Mouse (Mus musculus) spleen, postnatal 0 days (tissue): ENCODE measurements around the gene Defb21. TPM values are rescaled to one million over a fixed set of nuclear protein-coding genes. Genes with fewer than 3 reads are reported as not detected.

Experiments
- polyA plus RNA-seq: library from polyadenylated mRNA; unstranded; fragments of >200 nt; fragmentation: Nextera tagmentation; extraction: Ambion mirVana; gene quantifications from 2 replicates; pipeline ENCODE4 v1.2.1, GENCODE M21; 2015

The Defb21 gene
- polyA plus RNA-seq = not detected in 2 replicates

DNA sequence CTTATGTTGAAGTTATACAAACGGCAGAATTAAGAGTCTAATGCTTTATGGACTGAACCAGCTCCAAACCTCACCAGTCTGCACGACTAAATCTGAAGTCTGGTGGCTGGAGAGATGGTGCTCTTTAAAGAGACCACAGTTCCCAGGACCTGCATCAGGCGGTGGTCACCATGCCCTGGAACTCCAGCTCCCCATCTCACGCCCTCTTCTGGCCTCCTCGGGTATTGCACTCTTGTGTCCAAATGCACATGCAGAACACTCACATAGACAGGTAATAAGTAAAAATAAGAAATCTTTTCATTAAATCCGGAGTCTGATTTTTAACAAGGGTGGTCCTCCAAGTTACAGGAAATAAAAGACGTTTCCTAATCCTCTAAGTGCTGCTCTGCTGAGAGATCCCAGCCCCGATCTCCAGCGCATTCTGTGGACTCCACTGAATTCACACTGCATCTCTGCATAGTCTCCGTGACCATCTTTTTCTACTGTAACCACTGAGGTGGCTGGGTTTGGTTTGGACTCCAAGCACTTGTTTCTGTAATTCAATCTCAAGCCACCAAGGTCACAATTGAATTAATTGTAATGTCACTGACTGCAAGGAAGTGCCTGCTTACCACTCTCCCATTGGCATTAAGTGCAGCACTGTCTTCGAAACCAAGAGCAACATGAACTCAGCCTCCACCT lies at the start of gene Defb21:
Gene Defb21, plus strand, starts transcription at position 631 of the 681 bp plus-strand sequence.

DNA sequence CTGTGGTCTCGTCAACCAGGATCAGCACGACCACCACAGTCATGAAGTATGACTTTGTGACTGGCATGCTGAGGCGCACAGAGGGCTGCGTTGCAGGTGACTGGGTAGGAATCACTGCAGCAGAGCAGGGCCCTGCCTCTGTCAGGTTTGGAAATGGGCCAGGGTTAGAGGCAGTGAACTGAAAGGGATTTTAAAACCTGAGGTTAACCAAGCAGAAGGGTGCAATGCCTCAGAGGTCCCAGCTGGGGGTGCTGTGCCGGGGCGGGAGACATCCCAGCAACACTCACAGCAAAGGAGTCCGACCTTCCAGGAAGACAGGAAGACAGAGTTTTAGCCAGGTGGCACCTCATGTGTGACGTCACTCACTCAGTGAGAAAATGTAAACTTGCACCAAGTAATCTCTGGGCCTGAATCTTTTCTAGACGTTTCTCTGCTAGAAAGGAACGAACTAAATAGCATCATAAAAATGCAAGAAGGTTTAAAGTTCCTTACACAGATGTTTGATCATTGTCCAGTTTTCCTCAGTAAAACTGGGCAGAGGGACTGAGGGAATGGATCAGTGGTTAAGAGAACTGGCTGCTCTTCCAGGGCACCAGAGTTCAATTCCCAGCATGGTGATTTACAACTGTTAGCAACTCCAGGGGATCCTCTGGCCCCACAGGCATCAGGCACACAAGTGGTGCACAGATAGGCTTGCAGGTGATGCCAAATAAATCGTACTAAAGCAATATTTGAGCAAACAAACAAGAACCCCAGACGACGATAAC lies 32.4 kb upstream of the Defb21 start, which contains the start of gene Defb29:
Gene Defb29, minus strand, starts transcription at position 155 of the 767 bp plus-strand sequence.

GRCm38 (mm10) chr2:152569038-152569437 lies 3.5 kb upstream of the Defb21 start, which contains the start of gene Gm17416:
Gene Gm17416 (plus strand): TSS chr2:152569338.

GRCm38 (mm10) chr2:152580107-152580506 lies 7.6 kb downstream of the Defb21 start, which contains the start of gene Defb19:
Gene Defb19 (minus strand): TSS chr2:152580312.

GRCm38 (mm10) chr2:152599299-152599698 lies 26.8 kb downstream of the Defb21 start, which contains the start of gene Defb45:
Gene Defb45 (minus strand): TSS chr2:152599399.

GRCm38 (mm10) chr2:152604057-152604456 lies 31.5 kb downstream of the Defb21 start, which contains the start of gene Defb36:
Gene Defb36 (plus strand): TSS chr2:152604327.

GRCm38 (mm10) chr2:152622953-152623352 lies 50.4 kb downstream of the Defb21 start, which contains the start of gene Defb25:
Gene Defb25 (minus strand): TSS chr2:152623053.

Other genes starting within 250 kb of the Defb21 start
- gene Rbck1, start 240.1 kb upstream of the Defb21 start, polyA plus RNA-seq = 65.4 and 71.0 TPM in 2 replicates
- 1.2 and 1.8 TPM in 2 replicates for gene Trib3, start 228.7 kb upstream of the Defb21 start, polyA plus RNA-seq
- gene Nrsn2, start 196.1 kb upstream of the Defb21 start, polyA plus RNA-seq = not detected in 2 replicates
- gene Sox12, start 174.7 kb upstream of the Defb21 start, polyA plus RNA-seq = 3.5 and 3.9 TPM in 2 replicates
- 15.6 and 16.3 TPM in 2 replicates for gene Zcchc3, start 157.7 kb upstream of the Defb21 start, polyA plus RNA-seq
- gene 6820408C15Rik, start 157.2 kb upstream of the Defb21 start, polyA plus RNA-seq = 0.59 and 0.61 TPM in 2 replicates
- gene Defb23, start 108.1 kb upstream of the Defb21 start, polyA plus RNA-seq = not detected in 2 replicates
- not detected in 2 replicates for gene Defb20, start 95.7 kb upstream of the Defb21 start, polyA plus RNA-seq
- not detected in 2 replicates for gene Defb22, start 82.6 kb upstream of the Defb21 start, polyA plus RNA-seq
- not detected in 2 replicates for gene Defb26, start 61.1 kb upstream of the Defb21 start, polyA plus RNA-seq
- not detected in 2 replicates for gene Defb28, start 54.5 kb upstream of the Defb21 start, polyA plus RNA-seq
- not detected in 2 replicates for gene Defb29, start 32.6 kb upstream of the Defb21 start, polyA plus RNA-seq
- not detected in 2 replicates for gene Gm17416, start 3.4 kb upstream of the Defb21 start, polyA plus RNA-seq
- gene Defb19, start 7.6 kb downstream of the Defb21 start, polyA plus RNA-seq = not detected in 2 replicates
- gene Defb45, start 26.7 kb downstream of the Defb21 start, polyA plus RNA-seq = not detected in 2 replicates
- not detected in 2 replicates for gene Defb36, start 31.6 kb downstream of the Defb21 start, polyA plus RNA-seq
- gene Defb25, start 50.3 kb downstream of the Defb21 start, polyA plus RNA-seq = 0.80 TPM in 1 of 2 replicates, not detected in the other
- gene Rem1, start 54.2 kb downstream of the Defb21 start, polyA plus RNA-seq = 9.0 and 12.1 TPM in 2 replicates
- 57.9 and 64.3 TPM in 2 replicates for gene H13, start 96.7 kb downstream of the Defb21 start, polyA plus RNA-seq
- gene Mcts2, start 114.3 kb downstream of the Defb21 start, polyA plus RNA-seq = 15.8 and 17.5 TPM in 2 replicates
- gene Id1, start 163.5 kb downstream of the Defb21 start, polyA plus RNA-seq = 57.6 and 63.5 TPM in 2 replicates
- 3.0 and 3.1 TPM in 2 replicates for gene Cox4i2, start 181.4 kb downstream of the Defb21 start, polyA plus RNA-seq